Mouse (Mus musculus) layer of hippocampus, adult 11-12 months (tissue): ENCODE results near the gene Tinf2.

Source experiments
- DNase-seq: peaks from one replicate; pipeline ENCODE4 v3.0.0; 2022; ENCODE audit warnings: low spot score

The Tinf2 gene

DNA sequence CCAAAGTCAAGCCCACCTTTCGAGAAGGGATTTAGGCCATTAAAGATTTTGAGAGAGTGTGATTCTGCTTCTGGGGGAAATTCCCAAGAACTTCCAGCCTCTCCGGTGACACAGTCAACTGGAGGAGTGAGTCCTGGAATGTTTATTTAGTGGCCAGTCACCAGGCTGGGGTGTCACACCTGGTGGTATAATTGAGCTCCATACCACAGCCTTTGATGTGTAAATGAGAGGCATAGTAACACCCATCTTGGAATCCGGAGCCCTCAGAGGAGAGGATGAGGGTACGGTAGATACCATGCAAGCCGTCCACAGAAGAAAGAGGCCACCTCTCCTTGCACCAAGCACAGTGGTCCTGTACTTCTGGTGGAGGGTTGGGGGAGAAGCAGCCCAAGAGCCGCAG, 21.1 kb upstream of the Tinf2 start:
- DNase-seq, result no peak

GRCm38 (mm10) chr14:55701131-55701530, 19.5 kb upstream of the Tinf2 start:
- no peak for DNase-seq

DNA sequence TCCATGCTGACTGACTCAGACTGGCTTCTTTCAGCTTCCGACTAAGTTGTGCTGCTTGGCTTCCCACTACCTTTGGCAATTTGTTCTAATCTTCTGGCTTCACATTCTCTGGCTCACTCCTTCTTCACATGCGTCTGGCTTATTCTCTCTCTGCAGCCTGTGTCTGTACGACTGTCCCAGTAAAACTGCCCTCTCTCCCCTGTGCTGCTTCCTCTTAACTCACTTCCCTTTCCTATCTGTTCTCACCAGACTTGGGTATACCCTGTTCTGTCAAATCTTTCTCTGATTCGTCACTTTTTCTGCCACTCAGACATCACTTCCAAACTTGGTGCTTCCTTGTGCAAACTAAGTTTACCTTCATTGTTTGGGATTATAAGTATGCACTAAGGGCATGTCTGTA, 15.6 kb upstream of the Tinf2 start:
- DNase-seq, result no peak

DNA sequence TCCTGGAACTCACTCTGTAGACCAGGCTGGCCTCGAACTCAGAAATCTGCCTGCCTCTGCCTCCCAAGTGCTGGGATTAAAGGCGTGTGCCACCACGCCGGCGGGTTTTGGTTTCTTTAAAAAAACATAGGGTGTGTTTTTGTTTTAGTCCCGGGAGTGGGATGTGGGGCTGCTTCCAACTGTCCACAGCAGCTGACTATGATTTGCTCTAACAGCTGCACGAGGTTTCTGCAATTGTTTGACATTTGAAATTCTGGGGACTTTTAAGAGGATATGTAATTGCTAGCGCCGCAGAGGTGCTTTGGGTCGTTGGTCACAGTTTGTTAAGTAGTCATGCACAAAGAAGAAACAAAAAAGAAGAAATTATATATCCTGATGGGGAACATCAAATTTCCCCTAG, 7.8 kb upstream of the Tinf2 start:
- no peak for DNase-seq

GRCm38 (mm10) chr14:55682118-55682493, 486 bp upstream of the Tinf2 start:
- no peak for DNase-seq

DNA sequence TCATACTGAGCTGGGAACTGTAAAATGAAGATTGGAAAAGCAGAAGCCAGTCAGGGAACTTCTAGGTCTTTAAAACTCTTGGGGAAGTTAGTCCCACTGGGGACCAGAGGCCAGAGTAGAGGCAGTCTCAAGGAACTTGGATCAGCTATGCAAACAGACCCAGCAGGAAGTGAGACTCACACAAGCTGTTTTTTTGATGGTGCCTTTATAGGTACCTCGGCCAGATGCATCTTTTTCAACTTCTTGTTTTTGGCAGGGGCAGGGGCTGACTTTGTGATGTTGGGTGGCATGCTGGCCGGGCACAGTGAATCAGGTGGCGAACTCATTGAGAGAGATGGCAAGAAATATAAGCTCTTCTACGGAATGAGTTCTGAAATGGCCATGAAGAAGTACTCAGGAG, 4.0 kb downstream of the Tinf2 start:
- no peak for DNase-seq

- DNase-seq, result no peak
Measured at GRCm38 (mm10) chr14:55672741-55673060, 8.9 kb downstream of the Tinf2 start.

DNA sequence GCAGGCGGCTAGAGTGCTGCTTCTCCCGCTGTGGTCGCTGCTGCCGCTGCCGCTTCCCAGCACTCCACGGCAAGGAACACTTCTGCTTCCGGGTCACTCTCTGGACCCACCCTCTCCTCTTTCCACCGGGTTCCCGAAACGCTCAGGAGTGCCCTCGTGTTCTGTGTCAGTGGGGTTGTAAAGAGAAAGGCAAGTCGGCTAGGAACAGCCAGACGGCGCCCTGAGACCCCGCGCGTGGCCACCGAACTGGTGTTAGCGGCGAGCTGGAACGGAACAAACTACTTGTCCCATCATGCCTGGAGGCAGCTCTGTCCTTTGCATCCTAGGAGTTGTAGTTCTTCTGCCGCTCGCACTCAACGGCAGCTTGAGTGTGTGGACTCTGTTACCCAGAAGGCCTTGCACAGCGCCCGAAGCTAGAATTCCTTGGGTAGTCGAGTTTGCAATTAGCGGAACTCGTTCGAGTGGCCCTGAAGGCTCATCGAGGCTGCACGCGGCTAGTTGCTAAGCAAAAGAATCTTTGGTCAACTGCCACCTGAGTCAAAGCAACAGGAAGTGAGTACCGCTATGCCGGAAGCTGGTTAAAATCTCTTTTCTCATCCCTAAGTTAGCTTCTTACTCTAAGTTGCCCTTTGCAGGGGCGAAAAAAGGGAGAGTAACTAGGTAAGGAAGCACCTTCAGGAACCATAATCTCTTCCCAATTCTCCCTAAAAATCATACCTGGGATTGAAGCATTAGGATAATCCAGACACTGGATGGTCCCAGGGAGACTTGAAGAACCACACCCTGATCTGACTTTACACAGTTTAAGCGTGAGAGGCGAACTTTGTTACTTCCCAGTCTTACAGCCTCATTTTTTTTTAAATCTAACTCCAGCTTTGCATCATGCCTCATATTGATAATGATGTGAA, 9.5 kb downstream of the Tinf2 start, which contains the start of the genes Gmpr2 and Nedd8:
Gene Gmpr2, plus strand, starts transcription at position 109 of the 908 bp plus-strand sequence.
Gene Nedd8, minus strand, starts transcription at position 292 of the 908 bp plus-strand sequence.
- DNase-seq, result peak; percentile 94

DNA sequence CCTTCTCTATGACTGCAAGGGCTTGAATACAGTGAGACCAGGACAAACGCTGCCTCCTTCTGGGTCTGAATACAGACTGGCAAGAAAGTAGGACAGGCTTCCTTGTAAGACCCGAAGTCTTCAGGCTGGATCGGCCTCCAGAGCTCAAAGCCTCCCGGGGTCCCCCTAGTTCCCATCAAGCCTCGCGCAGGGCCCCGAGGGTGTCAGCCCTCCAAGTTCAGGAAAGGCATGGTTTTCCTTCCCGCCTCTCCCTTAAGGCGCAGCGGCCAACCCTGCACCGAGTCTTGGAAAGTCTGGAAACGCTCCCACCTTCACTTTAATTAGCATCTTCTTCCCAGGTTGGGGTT, 10.2 kb downstream of the Tinf2 start:
- no peak for DNase-seq

- DNase-seq, result no peak
Measured at GRCm38 (mm10) chr14:55660636-55661035, 21.0 kb downstream of the Tinf2 start.

DNA sequence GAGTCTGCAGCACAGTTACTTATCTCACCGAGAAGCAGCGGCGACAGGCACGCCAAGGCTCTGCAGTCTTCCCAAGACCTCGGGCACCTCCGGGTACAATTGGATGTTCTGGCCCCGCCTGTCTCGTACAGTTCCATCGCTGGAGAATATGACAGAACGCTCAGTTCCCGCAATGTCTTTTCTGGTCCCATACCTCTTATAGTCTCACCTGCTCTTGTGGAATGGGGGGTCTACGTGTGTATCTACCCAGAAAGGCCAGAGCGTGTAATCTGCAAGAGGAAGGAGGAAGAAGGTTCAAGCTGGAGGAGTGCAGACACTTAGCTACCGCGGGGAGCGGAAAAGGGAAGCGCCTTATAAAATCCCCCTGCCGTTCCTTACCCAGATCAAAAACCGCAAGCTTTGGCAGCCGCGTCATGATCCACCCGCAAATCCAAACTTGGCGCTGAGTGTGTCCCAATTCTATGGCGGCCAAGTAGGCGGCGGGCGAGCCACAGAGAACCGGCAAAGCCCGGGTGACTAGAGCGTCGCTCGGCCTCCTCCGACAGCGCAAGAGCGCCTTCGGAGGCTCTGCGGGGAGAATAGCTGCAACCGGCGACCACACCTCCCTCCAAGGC, 21.6 kb downstream of the Tinf2 start, which contains the start of gene Mdp1:
Gene Mdp1, minus strand, starts transcription at position 549 of the 614 bp plus-strand sequence.
- peak; percentile 78 for DNase-seq

GRCm38 (mm10) chr14:55658011-55658410, 23.6 kb downstream of the Tinf2 start:
- DNase-seq, result no peak

- DNase-seq, result no peak
Measured at GRCm38 (mm10) chr14:55656935-55657334, 24.7 kb downstream of the Tinf2 start.

GRCm38 (mm10) chr14:55651528-55651927, 30.1 kb downstream of the Tinf2 start:
- no peak for DNase-seq

- DNase-seq, result no peak
Measured at GRCm38 (mm10) chr14:55649884-55650283, 31.7 kb downstream of the Tinf2 start, which contains the start of gene Tssk4. Tssk4 (plus strand) TSS chr14:55650184.

GRCm38 (mm10) chr14:55644261-55644888, 37.2 kb downstream of the Tinf2 start:
- no peak for DNase-seq

- DNase-seq, result peak; percentile 85
Measured at GRCm38 (mm10) chr14:55643060-55643907, 38.3 kb downstream of the Tinf2 start, which contains the start of gene Tm9sf1. Tm9sf1 (minus strand) TSS chr14:55643806.

DNA sequence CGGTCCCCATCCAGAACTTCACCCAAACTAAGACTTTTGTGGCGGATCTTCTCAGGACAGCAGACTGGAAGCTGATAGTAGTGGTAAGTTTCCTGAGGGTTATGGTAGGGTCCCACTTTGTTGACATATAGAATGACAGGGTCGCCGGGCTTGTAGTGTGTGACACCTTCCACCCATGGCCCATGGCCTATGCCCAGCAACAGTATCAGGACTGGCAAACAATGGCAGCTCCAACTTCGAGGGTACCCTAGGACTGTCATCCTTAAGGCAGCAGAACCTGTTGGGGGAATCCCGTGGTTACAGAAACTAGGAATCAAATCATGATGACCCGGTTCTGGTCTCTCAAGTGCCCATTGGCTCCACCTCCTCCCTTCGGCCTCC, 39.0 kb downstream of the Tinf2 start:
- no peak for DNase-seq

GRCm38 (mm10) chr14:55641291-55641690, 40.3 kb downstream of the Tinf2 start:
- DNase-seq, result no peak

DNA sequence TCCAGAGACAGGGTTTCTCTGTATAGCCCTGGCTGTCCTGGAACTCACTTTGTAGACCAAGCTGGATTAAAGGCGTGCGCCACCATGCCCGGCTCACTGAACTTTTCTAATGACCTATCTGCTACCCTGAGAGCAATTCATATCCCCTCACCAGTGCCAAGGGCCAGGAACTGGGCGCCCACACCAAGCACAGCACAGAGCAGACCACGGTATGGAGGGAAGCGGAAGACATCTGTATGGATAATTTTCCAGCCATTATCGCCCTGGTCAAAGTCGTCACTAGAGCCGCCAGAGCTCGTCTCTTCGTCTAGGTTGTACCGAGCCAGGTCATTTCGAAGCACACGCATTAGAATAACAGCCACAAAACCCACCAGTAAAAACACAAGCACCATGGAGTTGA, 40.8 kb downstream of the Tinf2 start:
- no peak for DNase-seq

- DNase-seq, result no peak
Measured at GRCm38 (mm10) chr14:55637795-55638194, 43.8 kb downstream of the Tinf2 start, which contains the start of gene Gm49378. Gm49378 (minus strand) TSS chr14:55637895.

GRCm38 (mm10) chr14:55635523-55636007, 46.1 kb downstream of the Tinf2 start, which contains the start of gene Ipo4:
Ipo4 (minus strand) TSS chr14:55635957.
- peak; percentile 90 for DNase-seq
